Mouse (Mus musculus): Measurements from ENCODE around the gene Nipal3. TPM values are rescaled to one million over a fixed set of nuclear protein-coding genes. Genes with fewer than 3 reads are reported as not detected.

Gene Nipal3
- polyA plus RNA-seq, 1 experiment: 5.9 TPM

DNA sequence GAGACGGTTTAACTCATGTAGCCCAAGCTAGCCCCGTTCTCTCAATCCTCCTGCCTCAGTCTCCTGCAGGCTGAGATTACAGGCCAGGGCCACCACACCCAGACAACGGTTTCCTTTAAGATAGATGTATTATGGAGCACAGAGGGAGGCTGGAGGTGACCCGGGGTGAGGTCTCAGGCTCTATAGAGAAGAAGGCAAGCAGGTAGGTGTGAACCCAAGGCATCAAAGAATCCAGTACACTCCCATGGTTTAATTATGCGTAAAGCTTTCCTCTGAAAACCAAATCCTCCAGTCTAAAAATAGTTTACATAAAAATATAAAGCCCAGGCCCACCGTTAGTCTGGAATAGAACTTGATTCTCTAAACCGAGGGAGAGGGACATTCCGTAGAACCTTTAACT, 81.3 kb downstream of the Nipal3 start:
- no peak for TF ChIP-seq TAL1 (IDR thresholded peaks at IDR 0.05; ENCODE audit: low read length)
- no peak for TF ChIP-seq GATA1 (IDR thresholded peaks at IDR 0.05; ENCODE audit: low read length)
- Histone ChIP-seq H3K4me1 (ENCODE audit: control insufficient read depth) (peaks cover 11% of the 10 kb centered on the region), H3K27me3 (ENCODE audit: control insufficient read depth) (no peaks in the 10 kb centered on the region), H3K4me3 (replicated peaks) (no peak overlapping the region), H3K36me3 (ENCODE audit: control insufficient read depth) (peaks cover 16% of the 10 kb centered on the region), H3K9me3 (ENCODE audit: control insufficient read depth, low read length) (0 out of 2 replicates have a peak, but pooled peaks cover 2% of the 10 kb centered on the region)

DNA sequence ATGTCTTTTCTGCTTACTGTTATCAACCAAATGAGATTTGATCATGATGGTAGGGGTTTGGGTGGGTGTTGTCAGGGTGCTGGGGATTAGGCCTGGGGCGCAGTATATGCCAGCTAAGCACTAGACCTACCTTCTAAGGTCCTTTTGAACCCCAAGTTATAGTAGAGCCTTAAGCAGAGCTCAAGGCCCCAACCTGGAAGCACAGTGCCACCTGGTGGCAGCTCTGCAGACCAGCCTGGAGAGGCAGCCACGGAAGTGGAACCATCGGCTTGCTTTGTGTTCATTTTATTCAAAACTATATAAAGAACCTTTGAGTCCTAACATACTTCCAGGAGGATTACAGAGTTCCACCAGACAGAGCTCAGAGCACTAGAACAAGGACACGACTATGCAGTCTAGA, 83.2 kb downstream of the Nipal3 start:
- Histone ChIP-seq H3K36me3 (ENCODE audit: control insufficient read depth) (peaks cover 10% of the 10 kb centered on the region), H3K9me3 (ENCODE audit: control insufficient read depth, low read length) (0 out of 2 replicates have a peak, but pooled peaks cover 2% of the 10 kb centered on the region), H3K4me1 (ENCODE audit: control insufficient read depth) (peaks cover 9% of the 10 kb centered on the region), H3K4me3 (replicated peaks) (no peak overlapping the region), H3K27me3 (ENCODE audit: control insufficient read depth) (no peaks in the 10 kb centered on the region)
- TF ChIP-seq TAL1 (IDR thresholded peaks at IDR 0.05; ENCODE audit: low read length): no peak
- TF ChIP-seq GATA1 (IDR thresholded peaks at IDR 0.05; ENCODE audit: low read length): no peak

DNA sequence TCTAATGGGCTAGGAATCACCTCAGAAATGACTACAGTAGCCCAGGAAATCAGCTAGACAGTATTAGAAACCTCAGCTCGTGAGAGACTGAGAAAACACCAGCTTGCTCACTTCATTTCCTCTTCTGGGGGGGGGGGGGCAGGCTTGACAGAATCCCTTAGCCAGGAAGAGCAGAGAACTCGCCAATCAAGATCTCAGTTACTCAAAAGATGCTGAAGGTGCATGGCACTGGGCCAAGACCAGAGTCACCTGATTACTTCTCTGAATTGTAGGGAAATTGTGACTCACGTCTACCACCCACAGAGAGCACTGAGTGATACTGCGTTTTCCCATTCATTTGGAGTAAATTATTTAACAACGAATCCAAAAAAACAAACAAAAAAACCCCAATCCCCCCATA, 88.7 kb downstream of the Nipal3 start:
- Histone ChIP-seq H3K4me3 (replicated peaks) (no peak overlapping the region), H3K9me3 (ENCODE audit: control insufficient read depth, low read length) (0 out of 2 replicates have a peak, but pooled peaks cover 2% of the 10 kb centered on the region), H3K27me3 (ENCODE audit: control insufficient read depth) (no peaks in the 10 kb centered on the region), H3K36me3 (ENCODE audit: control insufficient read depth) (no peaks in the 10 kb centered on the region; the same call in 1 of the 2 replicates), H3K4me1 (ENCODE audit: control insufficient read depth) (peaks cover 43% of the 10 kb centered on the region)
- TF ChIP-seq GATA1 (IDR thresholded peaks at IDR 0.05; ENCODE audit: low read length) (no peak), TAL1 (IDR thresholded peaks at IDR 0.05; ENCODE audit: low read length) (no peak)

DNA sequence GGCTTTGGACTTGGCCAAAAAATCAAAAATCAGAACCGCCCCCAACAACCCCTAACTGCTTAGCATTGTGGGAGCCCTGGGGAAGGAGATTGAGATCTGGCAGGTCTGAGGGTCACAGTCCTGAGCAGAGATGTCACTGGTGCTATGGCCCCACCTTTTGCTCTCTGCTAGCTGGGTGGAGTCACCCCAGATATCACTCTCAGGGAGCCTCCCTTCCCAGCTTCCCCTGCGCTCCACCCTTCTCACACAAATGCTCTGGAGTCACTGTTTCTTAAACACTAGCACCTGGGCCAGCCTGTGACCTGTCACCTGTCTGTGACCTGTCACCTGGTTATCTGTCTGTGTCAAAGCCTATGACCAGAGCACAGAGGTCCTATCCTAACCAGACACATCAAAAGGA, 89.9 kb downstream of the Nipal3 start:
- Histone ChIP-seq H3K36me3 (ENCODE audit: control insufficient read depth) (no peaks in the 10 kb centered on the region; the same call in 1 of the 2 replicates), H3K4me1 (ENCODE audit: control insufficient read depth) (peaks cover 45% of the 10 kb centered on the region), H3K9me3 (ENCODE audit: control insufficient read depth, low read length) (0 out of 2 replicates have a peak, but pooled peaks cover under 1% of the 10 kb centered on the region), H3K4me3 (replicated peaks) (peak overlapping the region; percentile 10), H3K27me3 (ENCODE audit: control insufficient read depth) (peaks cover 10% of the 10 kb centered on the region)
- TF ChIP-seq GATA1 (IDR thresholded peaks at IDR 0.05; ENCODE audit: low read length): no peak

DNA sequence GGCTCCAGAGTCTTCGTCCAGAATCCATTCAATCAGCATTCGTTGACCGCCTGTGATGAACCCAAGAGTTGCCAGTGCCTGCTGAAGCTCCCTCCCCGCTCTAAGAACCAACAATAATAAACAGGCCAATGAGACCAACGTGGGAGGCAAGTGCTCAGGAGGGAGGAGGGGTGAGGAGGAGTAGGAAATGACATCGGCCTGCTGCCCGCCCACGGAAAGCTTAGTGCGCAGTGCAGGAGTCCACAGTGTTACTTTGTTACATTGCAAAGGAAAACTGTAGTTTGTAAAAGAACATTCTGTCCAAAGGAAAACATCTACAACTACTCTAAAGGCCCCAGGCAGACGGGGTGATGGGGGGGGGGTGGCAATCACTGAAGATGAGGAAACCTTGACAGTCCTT, 90.8 kb downstream of the Nipal3 start:
- Histone ChIP-seq H3K4me1 (ENCODE audit: control insufficient read depth) (peaks cover 45% of the 10 kb centered on the region), H3K36me3 (ENCODE audit: control insufficient read depth) (no peaks in the 10 kb centered on the region; the same call in 1 of the 2 replicates), H3K9me3 (ENCODE audit: control insufficient read depth, low read length) (no peaks in the 10 kb centered on the region), H3K4me3 (replicated peaks) (no peak overlapping the region), H3K27me3 (ENCODE audit: control insufficient read depth) (peaks cover 18% of the 10 kb centered on the region)
- no peak for TF ChIP-seq TAL1 (IDR thresholded peaks at IDR 0.05; ENCODE audit: low read length)
- TF ChIP-seq GATA1 (IDR thresholded peaks at IDR 0.05; ENCODE audit: low read length): no peak

DNA sequence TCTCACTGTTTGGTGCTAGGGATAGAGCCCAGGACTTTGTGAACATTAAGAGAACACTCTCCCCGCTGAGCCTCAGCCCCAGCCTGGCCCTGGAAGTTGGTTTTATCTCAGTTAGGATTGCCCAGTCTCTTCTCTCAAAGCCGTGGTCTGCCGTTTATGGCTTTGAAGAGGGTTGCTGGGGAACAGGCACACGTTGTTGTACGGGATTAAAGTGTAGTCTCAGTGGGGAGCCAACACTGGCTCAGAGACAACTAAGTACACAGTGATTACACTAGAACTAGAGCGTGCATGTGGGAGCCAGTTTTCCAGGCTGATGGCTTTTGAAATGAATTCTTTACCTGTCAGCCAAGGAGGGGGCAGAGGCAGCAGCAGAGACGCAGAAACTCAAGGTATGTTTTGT, 93.0 kb downstream of the Nipal3 start:
- peaks cover 40% of the 10 kb centered on the region for H3K27me3 ChIP-seq (ENCODE audit: control insufficient read depth)
- H3K9me3 ChIP-seq (ENCODE audit: control insufficient read depth, low read length): no peaks in the 10 kb centered on the region; the same call in 1 of the 2 replicates
- TF ChIP-seq GATA1 (IDR thresholded peaks at IDR 0.05; ENCODE audit: low read length): no peak
- TF ChIP-seq TAL1 (IDR thresholded peaks at IDR 0.05; ENCODE audit: low read length): no peak
- peaks cover 53% of the 10 kb centered on the region for H3K4me1 ChIP-seq (ENCODE audit: control insufficient read depth)
- H3K4me3 ChIP-seq (replicated peaks): no peak overlapping the region
- H3K36me3 ChIP-seq (ENCODE audit: control insufficient read depth): no peaks in the 10 kb centered on the region; the same call in 1 of the 2 replicates

DNA sequence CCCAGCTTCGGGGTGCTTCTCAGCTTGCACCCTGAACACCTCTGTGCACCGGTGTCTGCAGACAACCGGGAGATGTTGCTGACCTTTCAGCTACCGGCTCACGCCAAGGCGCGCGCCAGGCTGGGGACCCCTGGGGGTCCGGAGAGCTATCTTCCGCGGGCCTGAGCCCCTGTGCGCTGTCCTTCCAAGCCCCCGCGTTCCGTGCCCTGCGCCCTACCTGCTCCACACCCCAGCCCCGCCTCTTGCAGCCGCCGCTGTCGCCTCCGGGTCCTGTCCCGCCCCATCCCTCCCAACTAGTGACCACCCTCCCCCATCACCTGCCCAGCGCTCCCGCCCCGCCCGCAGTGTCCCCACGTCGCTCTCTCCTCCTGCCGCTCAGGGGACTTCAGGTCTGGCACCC, 96.8 kb downstream of the Nipal3 start, which contains the start of gene Ncmap:
TSS of gene Ncmap (minus strand) at position 237 of the 400 bp plus-strand sequence.
- no peak within 1 kb of the TSS for H3K4me3 ChIP-seq (replicated peaks)
- TF ChIP-seq GATA1 (IDR thresholded peaks at IDR 0.05; ENCODE audit: low read length) (no peak), TAL1 (IDR thresholded peaks at IDR 0.05; ENCODE audit: low read length) (no peak)
- peaks cover 59% of the 10 kb centered on the region for H3K27me3 ChIP-seq (ENCODE audit: control insufficient read depth)
- H3K9me3 ChIP-seq (ENCODE audit: control insufficient read depth, low read length): peaks cover 8% of the 10 kb centered on the region
- peaks cover 15% of the 10 kb centered on the region for H3K4me1 ChIP-seq (ENCODE audit: control insufficient read depth)
- no peaks in the 10 kb centered on the region for H3K36me3 ChIP-seq (ENCODE audit: control insufficient read depth)

DNA sequence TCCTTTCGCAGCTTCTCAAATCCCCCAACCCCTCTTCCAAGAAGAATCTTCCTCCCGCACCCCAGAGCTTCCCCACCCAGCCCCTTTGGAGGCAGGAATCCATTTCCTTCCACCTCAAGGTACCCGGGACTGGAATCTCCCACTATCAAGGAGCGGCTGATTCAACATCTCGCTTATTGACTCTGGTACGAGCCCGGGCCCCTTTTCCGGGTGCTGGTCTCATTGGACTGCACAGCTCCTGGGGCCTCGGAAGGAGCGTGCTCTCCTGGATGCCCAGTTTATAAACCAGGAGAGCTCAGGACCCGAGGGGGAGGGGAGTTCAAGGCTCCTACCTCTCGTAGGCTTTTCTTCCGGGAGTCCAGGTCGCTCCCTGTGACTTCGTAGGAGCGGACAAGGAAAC, 97.3 kb downstream of the Nipal3 start:
- no peak overlapping the region for H3K4me3 ChIP-seq (replicated peaks)
- peaks cover 12% of the 10 kb centered on the region for H3K9me3 ChIP-seq (ENCODE audit: control insufficient read depth, low read length)
- H3K36me3 ChIP-seq (ENCODE audit: control insufficient read depth): no peaks in the 10 kb centered on the region
- peaks cover 12% of the 10 kb centered on the region for H3K4me1 ChIP-seq (ENCODE audit: control insufficient read depth)
- peaks cover 64% of the 10 kb centered on the region for H3K27me3 ChIP-seq (ENCODE audit: control insufficient read depth)
- TF ChIP-seq GATA1 (IDR thresholded peaks at IDR 0.05; ENCODE audit: low read length) (no peak), TAL1 (IDR thresholded peaks at IDR 0.05; ENCODE audit: low read length) (no peak)

DNA sequence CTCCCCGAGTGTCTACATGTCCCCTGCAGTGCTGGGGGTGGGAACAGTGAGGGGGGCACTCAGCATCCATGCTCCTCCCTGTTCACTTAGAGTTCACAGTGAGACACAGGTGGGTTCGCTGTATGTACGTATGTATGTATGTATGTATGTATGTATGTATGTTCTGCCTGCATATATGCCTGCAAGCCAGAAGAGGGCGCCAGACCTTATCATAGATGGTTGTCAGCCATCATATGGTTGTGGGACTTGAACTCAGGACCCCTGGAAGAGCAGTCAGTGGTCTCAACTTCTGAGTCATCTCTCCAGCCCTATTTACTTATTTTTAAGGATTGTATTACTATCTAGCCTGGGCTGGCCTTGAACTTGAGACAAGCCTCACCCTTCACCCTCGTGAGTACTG, 98.5 kb downstream of the Nipal3 start:
- Histone ChIP-seq H3K4me3 (replicated peaks) (no peak overlapping the region), H3K4me1 (ENCODE audit: control insufficient read depth) (peaks cover 11% of the 10 kb centered on the region), H3K36me3 (ENCODE audit: control insufficient read depth) (no peaks in the 10 kb centered on the region), H3K27me3 (ENCODE audit: control insufficient read depth) (peaks cover 65% of the 10 kb centered on the region), H3K9me3 (ENCODE audit: control insufficient read depth, low read length) (peaks cover 12% of the 10 kb centered on the region)
- no peak for TF ChIP-seq TAL1 (IDR thresholded peaks at IDR 0.05; ENCODE audit: low read length)
- no peak for TF ChIP-seq GATA1 (IDR thresholded peaks at IDR 0.05; ENCODE audit: low read length)

Other genes with a start within 250 kb of the Nipal3 start
- 3.6 and 3.8 TPM in 2 replicates for gene Clic4, start 222.2 kb downstream of the Nipal3 start, polyA plus RNA-seq (2012)
- 52.0 and 52.9 TPM in 2 replicates for gene Srrm1, start 141.7 kb downstream of the Nipal3 start, polyA plus RNA-seq (2012)
- gene Ncmap, start 96.8 kb downstream of the Nipal3 start, polyA plus RNA-seq (2012): not detected in 2 replicates
- 0.58 and 1.2 TPM in 2 replicates for gene Rcan3, start 61.2 kb downstream of the Nipal3 start, polyA plus RNA-seq (2012)
- gene Stpg1, start 248 bp downstream of the Nipal3 start, polyA plus RNA-seq (2012): 0.01 TPM in 1 of 2 replicates, not detected in the other
- not detected in 2 replicates for gene Grhl3, start 78.6 kb upstream of the Nipal3 start, polyA plus RNA-seq (2012)
- not detected in 2 replicates for gene Ifnlr1, start 191.2 kb upstream of the Nipal3 start, polyA plus RNA-seq (2012)
- gene Il22ra1, start 233.1 kb upstream of the Nipal3 start, polyA plus RNA-seq (2012): 0.02 TPM in 1 of 2 replicates, not detected in the other

Measured in erythroblast, embryonic 14.5 days (primary cell).